Mouse (Mus musculus) gastrocnemius, postnatal 4 days (tissue): Measurements from ENCODE around the gene Bbx. TPM values are rescaled to one million over a fixed set of nuclear protein-coding genes. Genes with fewer than 3 reads are reported as not detected.
A peak's percentile ranks its signal among the peaks of the same experiment; 100 is the strongest.

Experiments used
- DNase-seq, 2 experiments: peaks; one replicate each; pipeline ENCODE4 v3.0.0; 2021 to 2022; ENCODE audit warnings: low spot score in 2 of 2, mixed read lengths in 2 of 2
- total RNA-seq, 2 experiments: library from RNA; stranded (reverse); gene quantifications; 2 replicates each; pipeline ENCODE4 v1.2.3; 2021

Gene Bbx
- total RNA-seq, 2 experiments from 2014 or later, result 19.1 to 20.0 TPM

DNA sequence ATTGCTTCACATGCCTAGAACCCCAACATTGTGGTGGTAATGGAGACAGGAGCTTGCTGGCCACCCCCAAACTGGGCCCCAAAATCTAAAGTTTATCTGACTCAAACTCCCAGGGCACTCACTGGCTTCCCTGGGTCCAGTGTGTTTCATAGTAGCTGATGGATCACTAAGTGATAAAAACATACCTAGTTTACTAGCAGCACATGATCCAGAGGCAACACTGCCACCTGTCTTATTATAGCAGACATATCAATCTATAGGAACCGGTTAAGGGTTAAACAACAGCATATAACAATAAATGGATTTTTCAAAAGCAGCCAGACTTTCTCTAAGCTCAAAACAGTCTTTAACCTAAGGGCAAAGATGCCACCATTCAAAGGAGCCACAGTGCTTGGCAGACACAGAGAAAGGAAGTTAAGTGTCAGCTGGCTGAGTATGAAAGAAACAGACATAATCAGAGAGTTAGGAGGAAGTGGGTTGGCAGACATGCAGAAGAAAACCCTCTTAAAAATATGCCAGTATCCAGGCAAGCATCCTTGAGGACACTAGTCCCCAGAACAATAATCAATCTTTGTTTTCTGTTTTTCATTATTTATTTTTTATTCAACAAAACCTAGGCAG, 116.7 kb downstream of the Bbx start:
- no peak for DNase-seq

DNA sequence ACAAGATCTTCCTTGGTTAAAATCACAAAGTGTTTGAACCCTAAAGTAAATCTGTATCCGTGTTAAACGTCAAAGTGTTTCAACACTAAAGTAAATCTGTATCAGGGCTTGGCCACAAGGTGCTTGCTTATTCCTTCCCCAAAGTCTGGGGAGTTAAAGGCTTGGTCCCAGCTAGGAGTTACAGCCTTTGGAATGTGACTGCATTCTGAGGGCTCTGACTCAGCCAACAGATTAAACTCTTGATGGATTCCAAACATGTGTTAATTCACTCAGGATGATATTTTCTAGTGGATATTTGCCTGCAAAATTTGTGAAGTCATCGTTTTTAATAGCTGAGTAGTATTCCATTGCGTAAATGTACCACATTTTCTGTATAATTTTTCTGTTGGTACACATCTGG, 120.6 kb downstream of the Bbx start:
- no peak for DNase-seq

DNA sequence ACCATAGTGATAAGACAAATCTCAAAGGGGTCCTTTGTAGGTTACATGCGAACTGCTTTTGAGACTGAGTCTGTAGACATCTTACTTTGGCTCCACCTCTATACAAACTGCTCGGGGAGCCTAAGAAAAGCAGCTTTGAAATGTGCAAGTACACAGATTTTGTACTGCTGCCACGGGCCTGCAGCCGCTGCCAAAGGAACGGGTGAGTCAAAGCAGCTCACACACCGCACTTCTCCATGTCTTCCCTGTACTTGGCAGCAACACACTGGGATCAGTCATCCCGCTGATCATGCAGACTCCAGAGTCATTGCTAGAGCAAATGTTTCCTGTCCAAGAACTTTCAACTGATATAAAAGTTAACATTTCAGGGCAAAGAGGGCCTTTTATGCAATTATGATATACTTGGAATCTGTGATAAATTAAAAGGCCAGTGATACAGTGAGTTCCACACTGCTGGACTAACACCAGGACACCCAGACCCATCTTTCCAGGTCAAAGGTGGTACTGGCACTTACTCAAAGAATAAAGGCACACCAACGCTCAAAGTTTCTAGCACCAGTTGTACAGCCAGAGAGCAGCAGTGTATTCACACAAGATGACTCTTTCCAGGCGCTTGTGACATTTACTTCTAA, 122.7 kb downstream of the Bbx start:
- peak; percentile 54 to 77 for DNase-seq

DNA sequence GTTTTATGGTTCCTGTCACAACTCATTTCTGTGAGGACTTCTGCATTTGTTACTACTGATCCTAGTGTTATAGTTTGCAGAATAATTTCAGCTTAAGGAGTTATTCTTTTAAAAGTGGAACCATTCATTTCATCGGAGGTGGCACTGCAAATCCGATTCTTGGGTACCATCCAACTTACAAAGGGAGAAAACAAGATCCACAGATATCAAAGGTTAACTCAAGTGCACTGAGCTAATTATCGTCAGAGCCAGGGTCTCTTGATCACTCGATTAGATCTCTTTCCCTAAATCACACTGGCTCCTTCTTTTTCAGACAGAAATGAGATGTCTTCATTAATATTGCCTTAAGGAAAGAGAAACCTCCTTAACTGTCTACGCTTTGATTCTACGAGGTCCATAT, 123.9 kb downstream of the Bbx start:
- no peak for DNase-seq

DNA sequence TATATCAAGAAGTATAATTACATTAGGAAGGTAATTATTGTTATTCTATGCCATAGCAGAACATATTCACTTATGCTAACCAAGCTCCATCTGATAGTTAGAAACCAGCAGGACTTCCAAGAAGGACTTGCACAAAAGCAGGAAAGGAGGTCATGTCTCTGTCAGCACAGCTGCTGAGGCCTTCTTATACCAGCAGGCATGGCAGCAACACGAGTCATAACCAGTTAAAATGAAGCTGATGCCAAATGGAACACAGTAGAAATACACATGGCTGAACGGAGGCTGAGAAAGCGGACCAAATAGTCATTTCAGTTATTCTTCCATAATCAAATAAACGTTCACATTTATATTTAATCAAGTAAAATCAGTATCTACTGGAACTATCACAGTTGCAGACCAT, 125.0 kb downstream of the Bbx start:
- DNase-seq, result no peak

DNA sequence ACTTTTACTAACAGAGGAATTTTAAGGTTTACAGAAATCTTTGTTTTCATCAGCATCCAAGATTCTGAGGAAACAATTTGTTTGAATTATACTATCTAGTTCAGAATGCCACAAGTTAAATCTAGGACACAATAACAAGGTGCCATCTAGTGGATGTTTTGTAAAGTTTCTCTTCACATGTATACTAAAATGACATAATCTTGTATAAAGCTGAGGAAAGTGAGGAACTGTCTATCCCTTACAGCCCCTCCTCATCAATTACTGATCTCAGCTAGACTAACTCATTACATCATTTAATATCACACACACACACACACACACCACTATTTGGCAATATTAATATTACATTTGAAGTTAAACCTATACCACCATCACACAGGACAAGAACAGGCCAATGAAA, 125.5 kb downstream of the Bbx start:
- DNase-seq, result no peak

DNA sequence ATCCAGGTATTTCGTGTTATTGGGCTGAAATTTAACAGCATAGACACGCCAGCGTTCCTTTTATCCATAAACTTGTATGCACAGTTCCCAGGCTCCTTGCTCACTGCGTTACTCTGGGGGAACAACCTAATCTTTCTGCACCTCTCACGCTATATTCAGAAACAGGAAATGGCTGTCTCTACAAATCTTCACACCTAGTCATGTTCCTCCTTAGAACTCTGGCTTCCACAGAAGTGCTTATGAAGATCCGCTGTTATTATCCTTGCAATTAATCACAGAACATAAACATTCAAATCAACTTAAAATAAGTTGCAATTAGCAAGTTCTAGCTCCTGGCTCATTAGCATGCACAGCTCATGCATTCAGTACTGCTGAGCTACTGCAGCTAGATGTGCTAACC, 127.0 kb downstream of the Bbx start:
- no peak for DNase-seq

DNA sequence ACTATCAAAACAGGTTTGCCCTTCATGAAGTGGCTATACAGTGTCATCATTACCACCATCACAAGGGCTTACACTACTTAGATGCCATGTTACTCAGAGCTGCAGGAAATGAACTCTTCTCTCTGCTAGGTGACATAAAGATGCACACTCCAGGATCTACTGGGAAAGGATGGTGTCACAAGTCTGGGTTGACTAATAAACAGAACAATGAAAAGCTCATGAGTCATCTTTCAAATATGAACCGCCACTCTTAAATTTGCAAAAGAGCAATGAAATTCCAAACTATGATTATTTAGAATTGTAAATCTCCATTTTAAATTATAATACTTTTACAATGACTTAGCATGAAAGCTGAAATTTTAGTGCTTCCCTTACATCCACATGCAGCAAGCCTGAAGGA, 129.6 kb downstream of the Bbx start:
- no peak for DNase-seq

DNA sequence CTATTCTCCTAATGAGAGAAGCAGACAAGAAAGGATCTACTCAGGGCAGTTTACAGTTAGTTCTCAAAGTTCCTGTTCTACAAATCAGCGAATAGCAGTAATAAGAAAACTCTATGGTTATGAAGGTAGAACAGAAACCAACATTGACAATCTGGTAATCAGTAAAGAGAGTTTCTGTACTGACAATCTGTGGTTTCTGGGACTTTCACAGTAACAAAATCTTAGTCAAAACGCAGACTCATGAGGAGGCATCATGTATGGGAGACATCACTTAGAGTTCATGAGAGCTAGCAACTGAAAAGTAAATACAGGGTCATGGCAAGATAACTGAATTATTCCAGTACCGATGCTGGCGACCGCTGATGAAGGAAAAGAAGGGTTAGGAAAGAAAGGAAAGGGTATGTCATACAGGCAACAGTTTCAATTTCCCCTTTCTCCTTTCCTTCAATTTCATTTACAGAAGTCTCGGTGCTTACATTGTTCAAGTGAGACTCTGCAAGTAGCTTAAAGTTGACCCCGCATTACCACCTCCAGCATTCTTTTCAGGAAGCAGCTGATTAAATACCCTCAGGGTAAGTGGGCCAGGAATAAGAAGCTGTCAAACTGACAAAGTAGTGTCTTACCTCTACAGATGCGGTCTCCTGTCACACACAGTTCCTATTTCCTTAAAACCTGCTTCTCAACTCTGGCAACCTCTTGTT, 133.3 kb downstream of the Bbx start:
- no peak for DNase-seq

DNA sequence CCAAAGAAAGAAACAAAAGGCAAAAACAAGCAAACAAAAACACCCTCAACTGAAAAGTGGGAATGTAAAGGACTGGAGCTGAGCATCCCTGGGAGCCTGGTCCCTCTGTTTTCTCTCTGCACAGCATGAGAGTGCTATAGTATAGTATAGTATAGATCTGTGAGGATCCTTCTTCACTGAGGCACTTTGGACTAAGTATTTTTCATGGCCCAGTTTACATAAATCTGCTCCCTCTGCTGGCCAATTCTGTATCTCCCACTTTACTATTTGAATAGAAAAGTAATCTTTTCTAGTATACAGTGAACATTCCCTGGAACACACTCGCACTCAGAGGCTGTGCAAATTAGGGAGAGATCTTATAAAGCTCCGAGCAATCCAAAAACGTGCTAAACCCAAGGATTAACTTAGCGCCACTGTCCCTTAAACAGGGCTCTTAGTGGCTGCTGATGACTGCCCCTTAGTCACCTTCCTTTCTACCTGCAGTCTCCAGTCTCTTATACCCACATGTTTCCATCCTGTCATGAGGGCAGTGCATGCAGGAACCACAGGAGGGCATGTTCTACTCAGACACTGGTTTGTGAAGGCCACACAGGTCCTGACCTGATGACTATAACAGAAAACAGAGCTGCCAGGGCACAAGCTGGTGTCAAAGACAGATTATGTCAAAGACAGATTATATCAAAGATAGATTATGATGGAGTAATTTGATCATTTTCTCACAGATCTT, 138.5 kb downstream of the Bbx start:
- no peak for DNase-seq

DNA sequence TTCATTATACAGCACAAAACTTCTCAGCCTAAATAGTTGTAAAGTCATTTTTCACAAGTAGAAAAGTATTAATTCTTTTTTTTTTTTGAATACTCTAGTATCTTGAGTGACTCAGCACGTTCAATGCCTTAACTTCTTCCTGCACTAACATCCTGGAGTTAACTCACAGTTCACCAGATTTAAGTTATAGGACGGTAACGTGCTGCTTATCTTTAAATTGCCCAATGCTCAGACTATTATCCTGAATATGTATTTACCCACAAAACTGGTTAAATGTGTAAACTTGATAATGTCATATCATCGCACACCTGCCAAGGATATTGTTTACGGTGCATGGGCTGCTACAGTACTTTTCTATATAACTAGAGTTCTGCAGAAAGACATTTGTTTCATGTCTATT, 139.4 kb downstream of the Bbx start:
- no peak for DNase-seq

DNA sequence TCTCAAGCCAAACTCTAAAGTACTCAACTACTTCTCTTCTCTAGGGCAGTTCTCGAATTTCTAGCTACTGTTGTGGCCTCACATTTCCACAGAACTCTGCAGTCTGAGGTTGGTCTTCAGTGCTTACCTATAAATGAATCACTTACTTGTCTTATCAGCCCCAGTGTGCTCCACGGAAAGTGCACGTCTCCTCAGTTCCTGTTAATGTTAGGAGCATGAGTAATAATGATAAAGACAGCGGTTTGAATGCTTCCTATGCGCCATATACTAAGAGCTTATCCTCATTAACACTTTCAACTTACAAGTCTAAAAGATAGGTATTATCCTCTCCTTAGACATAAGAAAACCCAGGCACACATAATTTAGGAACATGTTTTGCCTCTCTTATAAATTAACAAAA, 142.4 kb downstream of the Bbx start:
- no peak for DNase-seq

DNA sequence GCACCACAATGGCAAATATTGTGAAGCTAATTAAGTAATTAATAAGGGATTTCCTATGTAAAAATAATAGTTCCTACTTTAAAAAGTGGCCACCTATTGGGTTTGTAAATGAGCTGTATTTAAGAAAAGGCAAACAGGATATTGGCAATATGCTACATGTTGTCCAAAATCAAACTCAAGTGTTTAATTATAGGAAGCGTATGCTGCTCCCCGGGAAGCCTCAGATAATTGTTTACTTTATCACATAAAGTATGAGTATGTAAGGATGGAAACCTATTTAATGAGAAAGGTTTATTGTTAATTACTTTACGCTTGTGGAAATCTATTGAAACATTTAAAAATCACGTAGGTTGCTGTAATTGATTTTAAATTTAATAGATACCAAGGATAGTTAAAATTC, 159.4 kb downstream of the Bbx start:
- no peak for DNase-seq

DNA sequence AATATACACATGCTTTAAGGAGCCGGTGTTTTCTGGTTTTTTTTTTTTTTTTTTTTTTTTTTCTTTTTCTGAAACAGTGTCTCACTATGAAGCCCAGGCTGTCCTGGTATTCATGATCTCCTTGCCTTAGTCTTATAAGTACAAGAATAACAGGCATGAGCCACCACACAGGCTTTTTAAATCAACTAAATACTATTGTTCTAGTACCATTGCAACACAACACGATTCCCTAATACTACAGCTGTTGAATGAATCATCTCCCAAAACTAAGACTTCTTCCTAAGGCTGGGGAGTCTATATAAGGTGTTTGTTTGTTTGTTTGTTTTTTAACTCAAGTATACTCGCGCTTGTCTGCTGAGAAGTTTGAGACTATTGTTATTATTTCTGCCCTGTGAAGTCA, 169.5 kb downstream of the Bbx start:
- no peak for DNase-seq

DNA sequence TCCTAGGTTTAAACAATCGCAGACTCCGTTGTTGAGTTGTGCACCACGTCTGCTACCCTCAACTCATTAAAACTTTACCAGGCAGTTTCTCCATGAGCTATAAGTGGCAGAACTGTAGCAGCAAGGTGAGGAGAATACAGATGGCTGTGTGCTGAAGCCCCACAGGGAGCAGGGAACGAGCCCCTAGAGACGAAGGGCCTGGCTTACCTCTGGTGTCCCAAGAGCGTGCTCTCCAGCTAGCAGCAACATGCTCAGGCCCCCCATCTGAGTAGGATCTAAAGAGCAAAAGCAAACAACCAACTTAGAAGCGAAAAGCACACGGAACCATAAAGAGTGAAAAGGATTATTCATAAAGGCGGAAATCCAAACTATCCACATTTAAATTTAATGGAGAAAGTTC, 170.0 kb downstream of the Bbx start:
- DNase-seq, result no peak

DNA sequence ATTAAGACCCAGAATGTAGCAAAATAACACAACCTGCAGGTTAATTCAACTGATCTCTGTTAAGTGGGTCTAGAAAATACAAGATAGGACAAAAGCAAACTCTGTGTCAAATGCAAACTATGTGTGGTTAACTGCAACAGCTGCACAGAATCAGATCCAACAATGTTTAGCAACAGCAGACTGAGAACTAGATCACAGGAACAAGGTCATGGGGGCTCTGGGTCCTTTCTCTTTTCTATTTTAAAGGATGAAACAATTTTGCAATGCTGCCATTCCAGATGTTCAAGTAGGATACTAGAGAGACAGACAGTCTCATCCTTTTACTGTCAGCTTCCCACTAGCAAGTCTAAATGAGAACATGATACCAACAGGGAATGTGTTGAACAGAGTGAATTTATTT, 170.4 kb downstream of the Bbx start:
- no peak for DNase-seq

DNA sequence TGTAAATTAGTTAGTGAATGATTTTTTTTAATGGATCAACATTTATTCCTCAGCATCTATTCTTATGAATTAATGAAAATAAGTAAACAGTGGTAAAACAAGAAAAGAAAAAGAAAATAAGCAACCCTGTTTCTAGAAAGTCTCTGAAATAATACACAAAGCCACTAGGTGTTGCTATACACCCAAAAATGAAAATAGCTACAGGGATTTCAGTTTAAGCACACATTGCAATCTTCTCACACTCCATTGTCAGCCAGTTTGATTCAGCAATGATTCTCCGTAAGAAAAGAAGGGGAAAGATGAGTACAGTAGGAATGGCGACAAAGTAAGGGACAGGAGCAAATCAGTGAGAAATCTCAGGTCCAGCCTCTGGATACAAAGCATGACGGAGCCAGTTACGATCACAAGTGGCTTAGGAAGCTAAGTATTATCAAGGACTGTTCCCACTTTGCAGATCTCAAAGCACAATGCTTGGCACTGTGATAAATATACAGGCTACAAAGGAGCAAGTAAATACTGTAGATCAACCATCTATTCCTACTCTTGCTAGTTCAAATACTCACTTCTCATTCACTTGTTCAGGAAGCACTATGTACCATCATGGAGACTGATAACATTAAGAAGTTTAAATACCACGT, 177.5 kb downstream of the Bbx start:
- DNase-seq, result no peak

DNA sequence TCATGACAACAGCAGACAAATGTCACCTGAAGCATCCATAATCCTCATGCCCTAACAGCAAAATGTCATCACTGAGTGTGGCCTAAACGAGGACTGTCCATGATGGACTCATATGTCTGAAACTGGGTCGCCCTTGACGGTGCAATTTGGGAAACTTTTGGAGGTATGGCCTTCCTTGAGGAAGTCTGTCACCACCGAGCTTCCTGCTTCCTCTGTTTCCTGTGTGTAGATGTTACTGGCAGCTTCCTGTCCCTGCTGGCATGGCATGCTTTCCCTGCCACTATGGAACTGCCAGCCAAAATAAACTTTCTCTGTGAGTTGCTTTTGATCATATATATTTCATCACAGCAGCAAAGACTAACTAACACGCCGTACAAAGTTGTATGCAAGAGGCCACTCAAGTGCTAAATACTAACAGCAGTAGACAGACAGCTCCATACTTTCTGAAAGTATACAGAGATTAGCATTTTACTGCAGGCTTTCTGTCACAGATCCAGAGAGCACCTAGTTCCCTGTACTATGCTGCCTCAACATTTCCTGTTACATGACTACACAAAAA, 180.7 kb downstream of the Bbx start:
- DNase-seq, result no peak

DNA sequence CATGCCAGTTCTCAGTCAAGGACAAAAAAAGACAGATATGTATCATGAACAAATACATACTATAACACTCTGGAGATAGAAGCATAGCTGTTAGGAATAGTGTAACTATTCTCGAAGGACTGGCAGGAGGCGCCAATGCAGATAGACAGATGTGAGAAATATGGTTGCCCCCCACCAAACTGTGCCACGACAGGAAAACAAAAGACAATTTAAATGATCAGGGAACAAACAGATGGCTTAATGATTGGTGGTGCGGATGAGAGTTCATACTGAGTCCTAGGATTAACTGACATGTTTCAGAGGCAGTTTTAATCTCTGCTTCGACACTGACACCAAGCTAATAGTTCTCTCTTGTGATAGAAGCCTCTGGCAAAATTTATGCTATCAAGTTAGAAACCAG, 181.7 kb downstream of the Bbx start:
- no peak for DNase-seq

DNA sequence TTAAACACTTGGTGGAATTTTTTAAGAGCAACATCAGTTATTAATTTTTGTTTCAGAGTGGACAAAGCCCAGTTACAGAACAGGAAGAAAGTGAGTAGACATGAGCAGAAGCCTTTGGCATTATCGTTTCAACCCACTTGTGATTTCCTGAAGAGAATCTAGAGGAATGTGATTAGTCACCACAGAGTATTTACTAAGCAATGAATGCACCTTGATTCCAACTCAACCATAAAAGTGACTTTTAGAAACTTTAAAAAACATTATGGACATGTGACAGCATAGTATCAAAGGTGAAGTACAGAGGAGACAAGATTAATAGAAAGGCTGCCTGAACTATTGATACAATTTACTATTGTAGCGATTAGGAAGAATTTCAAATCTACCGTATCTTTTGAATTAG, 183.2 kb downstream of the Bbx start:
- DNase-seq, result no peak

DNA sequence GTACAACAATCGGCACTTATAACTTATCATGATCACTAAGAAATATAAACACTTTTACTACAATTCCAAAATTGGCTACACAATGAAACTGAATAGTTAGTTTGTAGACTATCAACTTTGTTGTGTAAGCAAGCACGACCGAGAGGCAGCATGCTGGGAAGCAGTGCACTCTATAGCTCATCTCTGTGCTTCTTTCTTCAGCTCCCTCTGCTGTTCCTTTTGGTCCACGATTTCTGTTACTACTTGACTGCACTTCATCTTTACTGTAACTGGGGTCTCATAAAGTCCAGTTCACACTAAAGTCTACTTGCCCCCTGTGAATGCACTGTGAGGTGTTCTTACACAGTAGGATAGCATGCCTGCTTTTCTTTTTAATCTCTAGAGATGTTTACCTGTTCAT, 189.7 kb downstream of the Bbx start:
- DNase-seq, result no peak
